Mouse (Mus musculus): Measurements from ENCODE around the gene Pim3. TPM values are rescaled to one million over a fixed set of nuclear protein-coding genes. Genes with fewer than 3 reads are reported as not detected.

Pim3 gene
- polyA plus RNA-seq, 1 experiment from 2014 or later: 73.7 TPM

- Histone ChIP-seq H3K4me3 (no peak overlapping the region), H3K36me3 (peaks cover 40% of the 10 kb centered on the region), H3K27ac (no peak overlapping the region), H3K9me3 (no peaks in the 10 kb centered on the region), H3K4me1 (peaks cover 50% of the 10 kb centered on the region), H3K27me3 (ENCODE audit: insufficient read depth, poor library complexity, severe bottlenecking) (no peaks in the 10 kb centered on the region)
- WGBS: 24% methylated on average over 9 of the region's 9 CpGs
- DNase-seq (ENCODE audit: low spot score): peak; percentile 90
These were observed 33.8 kb upstream of the Pim3 start for GRCm38 (mm10) chr15:88827991-88828799.

- H3K27me3 ChIP-seq (ENCODE audit: insufficient read depth, poor library complexity, severe bottlenecking): no peaks in the 10 kb centered on the region
- H3K4me3 ChIP-seq: no peak overlapping the region
- peaks cover 31% of the 10 kb centered on the region for H3K36me3 ChIP-seq
- H3K4me1 ChIP-seq: peaks cover 50% of the 10 kb centered on the region
- H3K27ac ChIP-seq: 0 out of 2 replicates have a peak overlapping the region, but pooled peaks have one; percentile 1
- 48% methylated on average over 17 of the region's 17 CpGs for WGBS
- no peaks in the 10 kb centered on the region for H3K9me3 ChIP-seq
- peak; percentile 93 for DNase-seq (ENCODE audit: low spot score)
These were observed 32.9 kb upstream of the Pim3 start for GRCm38 (mm10) chr15:88828800-88829705.

GRCm38 (mm10) chr15:88829791-88830440, 32.1 kb upstream of the Pim3 start:
- no peak overlapping the region for H3K4me3 ChIP-seq
- H3K4me1 ChIP-seq: peaks cover 50% of the 10 kb centered on the region
- DNase-seq (ENCODE audit: low spot score): no peak
- H3K36me3 ChIP-seq: peaks cover 22% of the 10 kb centered on the region
- H3K9me3 ChIP-seq: no peaks in the 10 kb centered on the region
- H3K27me3 ChIP-seq (ENCODE audit: insufficient read depth, poor library complexity, severe bottlenecking): no peaks in the 10 kb centered on the region
- WGBS: 70% methylated on average over 6 of the region's 6 CpGs
- H3K27ac ChIP-seq: 0 out of 2 replicates have a peak overlapping the region, but pooled peaks have one; percentile 1

GRCm38 (mm10) chr15:88830696-88831095, 31.3 kb upstream of the Pim3 start:
- H3K27me3 ChIP-seq (ENCODE audit: insufficient read depth, poor library complexity, severe bottlenecking): no peaks in the 10 kb centered on the region
- H3K4me3 ChIP-seq: no peak overlapping the region
- DNase-seq (ENCODE audit: low spot score): no peak
- H3K36me3 ChIP-seq: peaks cover 15% of the 10 kb centered on the region
- H3K9me3 ChIP-seq: no peaks in the 10 kb centered on the region
- WGBS: 79% methylated on average over 5 of the region's 5 CpGs
- peak overlapping the region; percentile 39 for H3K27ac ChIP-seq
- peaks cover 50% of the 10 kb centered on the region for H3K4me1 ChIP-seq

GRCm38 (mm10) chr15:88831482-88831881, 30.5 kb upstream of the Pim3 start:
- WGBS: 45% methylated on average over 5 of the region's 5 CpGs
- DNase-seq (ENCODE audit: low spot score): peak; percentile 84
- peaks cover 56% of the 10 kb centered on the region for H3K4me1 ChIP-seq

GRCm38 (mm10) chr15:88832536-88832935, 29.4 kb upstream of the Pim3 start:
- 82% methylated on average over 9 of the region's 9 CpGs for WGBS
- no peaks in the 10 kb centered on the region for H3K36me3 ChIP-seq
- DNase-seq (ENCODE audit: low spot score): no peak
- peaks cover 67% of the 10 kb centered on the region for H3K4me1 ChIP-seq
- peak overlapping the region; percentile 66 for H3K27ac ChIP-seq
- no peaks in the 10 kb centered on the region for H3K27me3 ChIP-seq (ENCODE audit: insufficient read depth, poor library complexity, severe bottlenecking)
- H3K4me3 ChIP-seq: no peak overlapping the region
- H3K9me3 ChIP-seq: no peaks in the 10 kb centered on the region

More at GRCm38 (mm10) chr15:88831482-88831881, 30.5 kb upstream of the Pim3 start:
- Histone ChIP-seq H3K27me3 (ENCODE audit: insufficient read depth, poor library complexity, severe bottlenecking) (no peaks in the 10 kb centered on the region), H3K4me3 (no peak overlapping the region), H3K36me3 (peaks cover 7% of the 10 kb centered on the region; the same call in 1 of the 2 replicates), H3K27ac (peak overlapping the region; percentile 66), H3K9me3 (no peaks in the 10 kb centered on the region)

GRCm38 (mm10) chr15:88836031-88836430, 26.0 kb upstream of the Pim3 start:
- H3K9me3 ChIP-seq: no peaks in the 10 kb centered on the region
- no peaks in the 10 kb centered on the region for H3K36me3 ChIP-seq
- H3K4me1 ChIP-seq: peaks cover 67% of the 10 kb centered on the region
- peak overlapping the region; percentile 92; the same call in 1 of the 2 replicates for H3K27ac ChIP-seq
- no peak for DNase-seq (ENCODE audit: low spot score)
- H3K27me3 ChIP-seq (ENCODE audit: insufficient read depth, poor library complexity, severe bottlenecking): no peaks in the 10 kb centered on the region
- peak overlapping the region; percentile 69; the same call in 1 of the 2 replicates for H3K4me3 ChIP-seq
- 77% methylated on average over 6 of the region's 6 CpGs for WGBS

GRCm38 (mm10) chr15:88836571-88836970, 25.4 kb upstream of the Pim3 start:
- WGBS: 76% methylated on average over 5 of the region's 5 CpGs
- no peaks in the 10 kb centered on the region for H3K36me3 ChIP-seq
- peaks cover 67% of the 10 kb centered on the region for H3K4me1 ChIP-seq
- no peaks in the 10 kb centered on the region for H3K9me3 ChIP-seq
- no peak for DNase-seq (ENCODE audit: low spot score)
- peak overlapping the region; percentile 69 for H3K4me3 ChIP-seq
- H3K27me3 ChIP-seq (ENCODE audit: insufficient read depth, poor library complexity, severe bottlenecking): no peaks in the 10 kb centered on the region
- peak overlapping the region; percentile 92 for H3K27ac ChIP-seq

GRCm38 (mm10) chr15:88837199-88837932, 24.6 kb upstream of the Pim3 start:
- no peaks in the 10 kb centered on the region for H3K27me3 ChIP-seq (ENCODE audit: insufficient read depth, poor library complexity, severe bottlenecking)
- no peaks in the 10 kb centered on the region for H3K36me3 ChIP-seq
- 1% methylated on average over 39 of the region's 39 CpGs for WGBS
- peaks cover 67% of the 10 kb centered on the region for H3K4me1 ChIP-seq
- H3K4me3 ChIP-seq: peak overlapping the region; percentile 69
- H3K27ac ChIP-seq: peak overlapping the region; percentile 92
- no peaks in the 10 kb centered on the region for H3K9me3 ChIP-seq
- peak; percentile 86 for DNase-seq (ENCODE audit: low spot score)

GRCm38 (mm10) chr15:88837977-88838376, 24.0 kb upstream of the Pim3 start:
- Histone ChIP-seq H3K36me3 (no peaks in the 10 kb centered on the region), H3K9me3 (no peaks in the 10 kb centered on the region), H3K27ac (peak overlapping the region; percentile 92), H3K4me1 (peaks cover 65% of the 10 kb centered on the region), H3K27me3 (ENCODE audit: insufficient read depth, poor library complexity, severe bottlenecking) (no peaks in the 10 kb centered on the region), H3K4me3 (peak overlapping the region; percentile 69)
- DNase-seq (ENCODE audit: low spot score): no peak
- 1% methylated on average over 11 of the region's 11 CpGs for WGBS

- DNase-seq (ENCODE audit: low spot score): peak; percentile 96
- Histone ChIP-seq H3K36me3 (no peaks in the 10 kb centered on the region), H3K4me1 (peaks cover 77% of the 10 kb centered on the region), H3K27me3 (ENCODE audit: insufficient read depth, poor library complexity, severe bottlenecking) (no peaks in the 10 kb centered on the region), H3K27ac (peak overlapping the region; percentile 95), H3K4me3 (peak overlapping the region; percentile 38), H3K9me3 (no peaks in the 10 kb centered on the region)
- WGBS: 8% methylated on average over 9 of the region's 9 CpGs
These were observed 22.7 kb upstream of the Pim3 start for GRCm38 (mm10) chr15:88839271-88839670.

- DNase-seq (ENCODE audit: low spot score): peak; percentile 89
These were observed 21.9 kb upstream of the Pim3 start for GRCm38 (mm10) chr15:88840126-88840525.

More at GRCm38 (mm10) chr15:88840126-88840525, 21.9 kb upstream of the Pim3 start:
- Histone ChIP-seq H3K4me1 (peaks cover 78% of the 10 kb centered on the region), H3K4me3 (no peak overlapping the region), H3K27ac (peak overlapping the region; percentile 95), H3K27me3 (ENCODE audit: insufficient read depth, poor library complexity, severe bottlenecking) (no peaks in the 10 kb centered on the region), H3K9me3 (no peaks in the 10 kb centered on the region), H3K36me3 (no peaks in the 10 kb centered on the region)
- 22% methylated on average over 10 of the region's 10 CpGs for WGBS
